Mouse (Mus musculus) forebrain, embryonic 13.5 days (tissue): ENCODE measurements around the gene Vsig10. TPM values are rescaled to one million over a fixed set of nuclear protein-coding genes. Genes with fewer than 3 reads are reported as not detected.
"Not testable (repeated sequence)": the region's sequence is repeated elsewhere in the genome, so short reads cannot be mapped to it uniquely, and the experiment has no call there.

Experiments
- ATAC-seq: fragments of 200-750 bp; cut with Nextera tagmentation; 2 replicates; pipeline ENCODE4 v1.8.0; 2017
- H3K27ac ChIP-seq: fragments of 300-500 bp; sonication (generic); 2 replicates; pipeline ENCODE4 v1.5.1; 2015; ENCODE audit warnings: inconsistent platforms, mild to moderate bottlenecking, moderate library complexity
- H3K27me3 ChIP-seq: fragments of 300-500 bp; sonication (generic); 2 replicates; pipeline ENCODE4 v1.6.1; 2015; ENCODE audit warnings: mild to moderate bottlenecking, inconsistent platforms
- H3K36me3 ChIP-seq: fragments of 300-500 bp; sonication (generic); 2 replicates; pipeline ENCODE4 v1.6.1; 2015; ENCODE audit warnings: mild to moderate bottlenecking, inconsistent platforms; ENCODE audit not compliant: poor library complexity, severe bottlenecking
- H3K4me1 ChIP-seq: fragments of 300-500 bp; sonication (generic); 2 replicates; pipeline ENCODE4 v1.6.1; 2015; ENCODE audit warnings: inconsistent platforms
- H3K4me2 ChIP-seq: fragments of 300-500 bp; sonication (generic); 2 replicates; pipeline ENCODE4 v1.6.1; 2015; ENCODE audit warnings: inconsistent platforms, mild to moderate bottlenecking, moderate library complexity
- H3K4me3 ChIP-seq: fragments of 300-500 bp; sonication (generic); 2 replicates; pipeline ENCODE4 v1.5.1; 2015; ENCODE audit warnings: mild to moderate bottlenecking, inconsistent platforms
- H3K9ac ChIP-seq: fragments of 300-500 bp; sonication (generic); 2 replicates; pipeline ENCODE4 v1.6.1; 2015; ENCODE audit warnings: mild to moderate bottlenecking, inconsistent platforms
- H3K9me3 ChIP-seq: fragments of 300-500 bp; sonication (generic); replicated peaks from 2 replicates; pipeline ENCODE4 v1.6.1; 2016; ENCODE audit warnings: inconsistent platforms
- WGBS: fragments of 180-500 bp; shearing (Covaris S2); methylation state at CpG from one replicate; pipeline ENCODE4 v1.1.7; 2015; 5-methylcytosine and 5-hydroxymethylcytosine counted together
- polyA plus RNA-seq: library from polyadenylated mRNA; unstranded; fragments of >200 nt; fragmentation: Nextera tagmentation; extraction: Ambion mirVana; gene quantifications from 2 replicates; pipeline ENCODE4 v1.2.1, GENCODE M21; 2015

Vsig10 gene
- polyA plus RNA-seq, 1 experiment from 2014 or later: 0.98 TPM

GRCm38 (mm10) chr5:117344496-117344895 lies 25.6 kb downstream of the Vsig10 start:
- not testable (repeated sequence) for ATAC-seq, H3K4me2 ChIP-seq, H3K36me3 ChIP-seq, H3K9ac ChIP-seq, H3K9me3 ChIP-seq, H3K4me3 ChIP-seq, H3K4me1 ChIP-seq, H3K27me3 ChIP-seq, H3K27ac ChIP-seq
- WGBS: 92% methylated on average over 5 of the region's 5 CpGs

- 82% methylated on average over 5 of the region's 5 CpGs for WGBS
- Histone ChIP-seq H3K4me1 (no peaks in the 10 kb centered on the region), H3K4me2 (no peak overlapping the region), H3K4me3 (no peak overlapping the region), H3K9me3 (no peaks in the 10 kb centered on the region), H3K27me3 (no peaks in the 10 kb centered on the region), H3K36me3 (no peaks in the 10 kb centered on the region), H3K9ac (no peak overlapping the region), H3K27ac (no peak overlapping the region)
- no peak for ATAC-seq
Observed at GRCm38 (mm10) chr5:117345432-117345976, 26.6 kb downstream of the Vsig10 start.

GRCm38 (mm10) chr5:117346281-117346680 lies 27.4 kb downstream of the Vsig10 start:
- Histone ChIP-seq H3K4me1 (no peaks in the 10 kb centered on the region), H3K4me3 (no peak overlapping the region), H3K27me3 (no peaks in the 10 kb centered on the region), H3K9me3 (no peaks in the 10 kb centered on the region), H3K27ac (no peak overlapping the region), H3K36me3 (no peaks in the 10 kb centered on the region), H3K4me2 (no peak overlapping the region), H3K9ac (no peak overlapping the region)
- ATAC-seq: no peak
- 66% methylated on average over 3 of the region's 3 CpGs for WGBS

GRCm38 (mm10) chr5:117347011-117347410 lies 28.1 kb downstream of the Vsig10 start:
- Histone ChIP-seq H3K9me3 (no peaks in the 10 kb centered on the region), H3K36me3 (no peaks in the 10 kb centered on the region), H3K4me3 (no peak overlapping the region), H3K9ac (no peak overlapping the region), H3K4me1 (no peaks in the 10 kb centered on the region), H3K27ac (no peak overlapping the region), H3K4me2 (no peak overlapping the region), H3K27me3 (no peaks in the 10 kb centered on the region)
- 83% methylated on average over 5 of the region's 5 CpGs for WGBS
- ATAC-seq: no peak

- H3K27me3 ChIP-seq: no peaks in the 10 kb centered on the region
- no peak for ATAC-seq
Observed at GRCm38 (mm10) chr5:117347838-117348237, 29.0 kb downstream of the Vsig10 start.

GRCm38 (mm10) chr5:117348279-117348678 lies 29.4 kb downstream of the Vsig10 start:
- Histone ChIP-seq H3K9me3 (no peaks in the 10 kb centered on the region), H3K27me3 (no peaks in the 10 kb centered on the region), H3K27ac (no peak overlapping the region), H3K4me2 (peak overlapping the region; percentile 33), H3K4me1 (no peaks in the 10 kb centered on the region), H3K9ac (no peak overlapping the region), H3K36me3 (no peaks in the 10 kb centered on the region), H3K4me3 (no peak overlapping the region)
- 22% methylated on average over 19 of the region's 19 CpGs for WGBS
- 0 out of 2 replicates have a peak, but pooled peaks have one; percentile 57 for ATAC-seq

More at GRCm38 (mm10) chr5:117347838-117348237, 29.0 kb downstream of the Vsig10 start:
- Histone ChIP-seq H3K9ac (no peak overlapping the region), H3K4me2 (no peak overlapping the region), H3K4me3 (no peak overlapping the region), H3K36me3 (no peaks in the 10 kb centered on the region), H3K4me1 (no peaks in the 10 kb centered on the region), H3K9me3 (no peaks in the 10 kb centered on the region), H3K27ac (no peak overlapping the region)
- WGBS: 86% methylated on average over 2 of the region's 2 CpGs

- Histone ChIP-seq H3K9ac (no peak overlapping the region), H3K27me3 (no peaks in the 10 kb centered on the region), H3K9me3 (no peaks in the 10 kb centered on the region), H3K36me3 (no peaks in the 10 kb centered on the region), H3K4me1 (peaks cover 29% of the 10 kb centered on the region), H3K4me2 (no peak overlapping the region), H3K4me3 (no peak overlapping the region), H3K27ac (no peak overlapping the region)
- ATAC-seq: no peak
- WGBS: 82% methylated on average over 8 of the region's 8 CpGs
Observed at GRCm38 (mm10) chr5:117354121-117354520, 35.2 kb downstream of the Vsig10 start.

- WGBS: 53% methylated on average over 14 of the region's 14 CpGs
- Histone ChIP-seq H3K4me1 (peaks cover 46% of the 10 kb centered on the region), H3K4me3 (peak overlapping the region; percentile 98), H3K9ac (no peak overlapping the region), H3K4me2 (peak overlapping the region; percentile 87), H3K27me3 (no peaks in the 10 kb centered on the region), H3K27ac (no peak overlapping the region), H3K36me3 (no peaks in the 10 kb centered on the region), H3K9me3 (no peaks in the 10 kb centered on the region)
- no peak for ATAC-seq
Observed at GRCm38 (mm10) chr5:117355648-117356303, 36.9 kb downstream of the Vsig10 start.

- peak overlapping the region; percentile 98 for H3K4me3 ChIP-seq
- H3K27me3 ChIP-seq: no peaks in the 10 kb centered on the region
- peak overlapping the region; percentile 98 for H3K9ac ChIP-seq
- H3K36me3 ChIP-seq: no peaks in the 10 kb centered on the region
- peak overlapping the region; percentile 88 for H3K27ac ChIP-seq
- H3K9me3 ChIP-seq: no peaks in the 10 kb centered on the region
- WGBS: under 1% methylated on average over 19 of the region's 24 CpGs
- H3K4me2 ChIP-seq: peak overlapping the region; percentile 87
- ATAC-seq: peak; percentile 72
- H3K4me1 ChIP-seq: peaks cover 53% of the 10 kb centered on the region
Observed at GRCm38 (mm10) chr5:117356365-117357128, 37.7 kb downstream of the Vsig10 start.

GRCm38 (mm10) chr5:117357129-117357477 lies 38.2 kb downstream of the Vsig10 start, which contains the start of gene Wsb2:
Gene Wsb2 (plus strand): TSS chr5:117357304.
- peak within 1 kb of the TSS; percentile 87 for H3K4me2 ChIP-seq
- peak within 1 kb of the TSS; percentile 98 for H3K4me3 ChIP-seq
- WGBS: no CpG with 5 or more reads among the region's 54 CpGs
- H3K36me3 ChIP-seq: no peaks in the 10 kb centered on the region
- peak within 1 kb of the TSS; percentile 88 for H3K27ac ChIP-seq
- peak; percentile 77 for ATAC-seq
- H3K4me1 ChIP-seq: peaks cover 58% of the 10 kb centered on the region
- H3K27me3 ChIP-seq: no peaks in the 10 kb centered on the region
- peak within 1 kb of the TSS; percentile 98 for H3K9ac ChIP-seq
- no peaks in the 10 kb centered on the region for H3K9me3 ChIP-seq

GRCm38 (mm10) chr5:117357478-117358247 lies 38.8 kb downstream of the Vsig10 start:
- Histone ChIP-seq H3K9me3 (no peaks in the 10 kb centered on the region), H3K4me3 (peak overlapping the region; percentile 98), H3K4me2 (peak overlapping the region; percentile 87), H3K27ac (peak overlapping the region; percentile 88), H3K27me3 (no peaks in the 10 kb centered on the region), H3K36me3 (no peaks in the 10 kb centered on the region), H3K9ac (peak overlapping the region; percentile 98), H3K4me1 (peaks cover 58% of the 10 kb centered on the region)
- under 1% methylated on average over 41 of the region's 49 CpGs for WGBS
- ATAC-seq: peak; percentile 61

GRCm38 (mm10) chr5:117358248-117358630 lies 39.4 kb downstream of the Vsig10 start:
- H3K9me3 ChIP-seq: no peaks in the 10 kb centered on the region
- peaks cover under 1% of the 10 kb centered on the region; the same call in 1 of the 2 replicates for H3K36me3 ChIP-seq
- peak overlapping the region; percentile 98 for H3K9ac ChIP-seq
- ATAC-seq: no peak
- H3K4me2 ChIP-seq: peak overlapping the region; percentile 87
- peaks cover 58% of the 10 kb centered on the region for H3K4me1 ChIP-seq
- no peaks in the 10 kb centered on the region for H3K27me3 ChIP-seq
- H3K4me3 ChIP-seq: peak overlapping the region; percentile 98
- WGBS: 5% methylated on average over 6 of the region's 6 CpGs
- H3K27ac ChIP-seq: peak overlapping the region; percentile 88
